Mouse (Mus musculus) B cell, adult (primary cell): Measurements from ENCODE around the gene Gm5447. TPM values are rescaled to one million over a fixed set of nuclear protein-coding genes. Genes with fewer than 3 reads are reported as not detected.

Experiments
- total RNA-seq: library from RNA; stranded (reverse); gene quantifications from 4 replicates; pipeline ENCODE4 v1.2.4, GENCODE M21; 2023; ENCODE audit not compliant: inconsistent age

Gene Gm5447
- total RNA-seq = not detected in 4 replicates

DNA sequence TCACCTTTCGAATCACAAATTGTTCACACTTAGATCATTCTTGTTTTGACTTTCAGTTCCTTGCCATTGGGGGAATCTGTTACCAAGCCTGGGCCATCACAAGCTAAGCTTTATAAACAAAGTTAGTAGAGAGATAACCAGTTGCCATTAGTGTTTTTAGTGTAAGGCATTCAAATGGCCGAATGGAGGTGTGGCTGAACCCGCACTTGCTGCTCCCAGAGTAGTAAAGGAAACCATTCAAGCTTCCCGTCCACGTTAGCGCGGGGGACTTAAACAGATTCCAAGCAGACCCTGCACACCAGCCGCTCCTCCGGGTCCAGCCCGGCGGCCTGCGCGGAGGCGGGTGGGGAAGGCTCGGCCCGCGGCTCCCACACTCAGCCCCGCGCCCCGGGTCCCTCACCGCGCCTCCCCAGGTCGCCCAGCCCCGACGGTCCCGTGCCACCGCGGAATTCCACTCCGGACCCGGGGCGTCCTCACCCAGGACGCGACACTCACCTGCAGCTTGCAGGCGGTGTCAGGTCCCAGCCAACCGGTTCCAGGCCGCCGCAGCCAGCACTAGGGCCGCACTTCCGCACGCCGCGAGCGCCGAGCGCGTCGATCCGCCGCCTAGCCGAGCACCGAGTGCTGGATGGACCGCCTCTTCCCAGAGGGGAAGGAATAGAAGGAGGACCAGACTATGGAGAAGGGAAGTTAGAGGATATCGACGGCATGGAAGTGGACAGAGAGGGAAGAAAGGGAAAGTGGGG is at the start of gene Gm5447, which contains the start of gene Exoc2:
Gene Gm5447, plus strand, starts transcription at position 704 of the 746 bp plus-strand sequence.
Gene Exoc2, minus strand, starts transcription at position 593 of the 746 bp plus-strand sequence.

DNA sequence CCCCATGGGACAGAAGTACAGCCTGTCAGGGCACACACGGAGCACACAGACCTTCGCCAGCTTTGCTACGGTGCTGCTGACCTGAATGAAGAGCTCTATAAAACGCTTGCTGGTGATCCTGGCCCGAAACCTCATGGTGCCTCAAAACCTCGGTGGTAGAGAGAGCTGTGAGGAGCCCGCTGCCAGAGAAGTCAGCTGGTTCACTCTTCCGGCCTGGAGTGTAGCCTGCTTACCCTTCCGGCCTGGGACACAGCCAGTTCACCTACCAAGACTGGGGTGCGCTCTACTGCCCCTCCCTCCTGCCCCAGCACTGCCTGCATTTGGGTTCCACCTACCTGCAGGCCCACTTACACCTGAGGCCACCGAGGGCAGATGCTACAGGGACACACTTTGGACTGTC is 26.5 kb upstream of the Gm5447 start, which contains the start of gene Hus1b:
Gene Hus1b, minus strand, starts transcription at position 220 of the 400 bp plus-strand sequence.

Other genes starting within 250 kb of the Gm5447 start
- 489 to 583 TPM (median 515 TPM) in 4 replicates for gene Irf4, start 225.0 kb upstream of the Gm5447 start, total RNA-seq
- gene Hus1b, start 26.4 kb upstream of the Gm5447 start, total RNA-seq = 1.1 to 2.8 TPM (median 1.9 TPM) in 4 replicates
- 50.0 to 57.3 TPM (median 57.0 TPM) in 4 replicates for gene Exoc2, start 111 bp upstream of the Gm5447 start, total RNA-seq